Mouse (Mus musculus): ENCODE measurements around the gene Sit1.

- TF ChIP-seq POLR2A (IDR thresholded peaks at IDR 0.05; ENCODE audit: borderline replicate concordance, extremely low read depth, low read depth, low read length) (no peak), CTCF (IDR thresholded peaks at IDR 0.05; ENCODE audit: insufficient read depth, low read length) (no peak)
These were observed 9.3 kb upstream of the Sit1 start, which contains the start of gene Ccdc107 for GRCm38 (mm10) chr4:43492821-43493185.

Data from lung, adult 2 months (tissue).